Mouse (Mus musculus) neural tube, embryonic 12.5 days (tissue): Measurements from ENCODE around the gene Ugt2a2. TPM values are rescaled to one million over a fixed set of nuclear protein-coding genes. Genes with fewer than 3 reads are reported as not detected.
"Not testable (repeated sequence)": the region's sequence is repeated elsewhere in the genome, so short reads cannot be mapped to it uniquely, and the experiment has no call there.

Experiments used
- ATAC-seq: fragments of 200-750 bp; cut with Nextera tagmentation; 2 replicates; pipeline ENCODE4 v1.8.0; 2017; ENCODE audit warnings: low read depth, mild to moderate bottlenecking, moderate TSS enrichment, moderate library complexity; ENCODE audit not compliant: low FRiP score
- H3K27ac ChIP-seq: fragments of 300-500 bp; sonication (generic); 2 replicates; pipeline ENCODE4 v1.5.1; 2016
- H3K27me3 ChIP-seq: fragments of 300-500 bp; sonication (generic); replicated peaks from 2 replicates; pipeline ENCODE4 v1.6.1; 2016; ENCODE audit warnings: mild to moderate bottlenecking
- H3K36me3 ChIP-seq: fragments of 300-500 bp; sonication (generic); 2 replicates; pipeline ENCODE4 v1.6.1; 2016; ENCODE audit warnings: mild to moderate bottlenecking
- H3K4me1 ChIP-seq: fragments of 300-500 bp; sonication (generic); 2 replicates; pipeline ENCODE4 v1.6.1; 2016
- H3K4me2 ChIP-seq: fragments of 300-500 bp; sonication (generic); replicated peaks from 2 replicates; pipeline ENCODE4 v1.6.1; 2016; ENCODE audit warnings: mild to moderate bottlenecking
- H3K4me3 ChIP-seq: fragments of 300-500 bp; sonication (generic); 2 replicates; pipeline ENCODE4 v1.5.1; 2016
- H3K9ac ChIP-seq: fragments of 300-500 bp; sonication (generic); 2 replicates; pipeline ENCODE4 v1.6.1; 2016; ENCODE audit warnings: mild to moderate bottlenecking
- H3K9me3 ChIP-seq: fragments of 300-500 bp; sonication (generic); 2 replicates; pipeline ENCODE4 v1.6.1; 2016; ENCODE audit warnings: mild to moderate bottlenecking
- WGBS: fragments of 180-500 bp; shearing (Covaris S2); methylation state at CpG from one replicate; pipeline ENCODE4 v1.1.7; 2016; 5-methylcytosine and 5-hydroxymethylcytosine counted together
- polyA plus RNA-seq: library from polyadenylated mRNA; unstranded; fragments of >200 nt; fragmentation: Nextera tagmentation; extraction: Ambion mirVana; gene quantifications from 2 replicates; pipeline ENCODE4 v1.2.1, GENCODE M21; 2016

Gene Ugt2a2
- polyA plus RNA-seq: not detected in 2 replicates

DNA sequence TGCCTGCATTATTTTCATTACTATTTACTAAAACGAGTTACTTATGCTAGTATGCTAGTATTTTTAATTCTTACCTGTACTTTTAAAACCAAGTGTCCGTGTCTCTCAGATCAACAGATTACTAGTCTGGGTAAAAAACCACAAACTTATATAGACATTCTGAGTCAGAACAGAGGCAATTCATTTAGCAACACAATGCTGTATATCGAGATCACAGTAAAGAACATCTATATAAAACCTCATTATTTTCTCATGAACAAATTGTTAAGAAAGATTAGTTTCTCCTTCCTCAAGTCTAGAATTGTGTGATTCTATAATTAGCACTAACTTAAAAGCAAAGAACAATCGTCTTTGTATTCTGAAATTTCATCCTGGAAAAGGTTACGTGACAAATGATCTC, at the start of gene Ugt2a2:
Ugt2a2 (minus strand) TSS at position 101 of the 400 bp plus-strand sequence.
- Histone ChIP-seq H3K4me1 (no peaks in the 10 kb centered on the region), H3K9me3 (no peaks in the 10 kb centered on the region), H3K4me3 (no peak within 1 kb of the TSS), H3K4me2 (no peak within 1 kb of the TSS), H3K27ac (no peak within 1 kb of the TSS), H3K27me3 (no peaks in the 10 kb centered on the region), H3K36me3 (no peaks in the 10 kb centered on the region), H3K9ac (no peak within 1 kb of the TSS)
- ATAC-seq: no peak
- WGBS: 86% methylated on average over 5 of the region's 5 CpGs

DNA sequence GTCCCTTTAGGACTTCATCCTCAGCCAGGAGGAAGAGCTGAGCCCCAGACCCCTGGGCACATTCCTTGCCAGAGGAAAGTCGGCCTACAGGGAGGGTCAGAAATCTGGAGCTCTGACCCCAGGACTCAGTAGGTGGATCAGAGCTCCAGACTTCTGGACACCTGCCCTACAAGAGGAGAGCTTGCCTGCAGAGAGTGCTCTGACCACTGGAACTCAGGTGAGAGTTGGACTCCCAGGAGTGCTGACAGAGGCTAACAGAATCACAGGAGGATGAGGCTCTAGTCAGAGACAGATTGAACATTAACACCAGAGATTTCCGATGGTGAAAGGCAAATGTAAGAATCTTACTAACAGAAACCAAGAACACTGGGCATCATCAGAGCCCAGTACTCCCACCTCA, 41.5 kb upstream of the Ugt2a2 start:
- H3K4me1 ChIP-seq, H3K36me3 ChIP-seq, H3K9ac ChIP-seq, ATAC-seq, H3K4me3 ChIP-seq, H3K27ac ChIP-seq, H3K9me3 ChIP-seq, H3K27me3 ChIP-seq, H3K4me2 ChIP-seq: not testable (repeated sequence)
- 87% methylated on average over 2 of the region's 2 CpGs for WGBS

DNA sequence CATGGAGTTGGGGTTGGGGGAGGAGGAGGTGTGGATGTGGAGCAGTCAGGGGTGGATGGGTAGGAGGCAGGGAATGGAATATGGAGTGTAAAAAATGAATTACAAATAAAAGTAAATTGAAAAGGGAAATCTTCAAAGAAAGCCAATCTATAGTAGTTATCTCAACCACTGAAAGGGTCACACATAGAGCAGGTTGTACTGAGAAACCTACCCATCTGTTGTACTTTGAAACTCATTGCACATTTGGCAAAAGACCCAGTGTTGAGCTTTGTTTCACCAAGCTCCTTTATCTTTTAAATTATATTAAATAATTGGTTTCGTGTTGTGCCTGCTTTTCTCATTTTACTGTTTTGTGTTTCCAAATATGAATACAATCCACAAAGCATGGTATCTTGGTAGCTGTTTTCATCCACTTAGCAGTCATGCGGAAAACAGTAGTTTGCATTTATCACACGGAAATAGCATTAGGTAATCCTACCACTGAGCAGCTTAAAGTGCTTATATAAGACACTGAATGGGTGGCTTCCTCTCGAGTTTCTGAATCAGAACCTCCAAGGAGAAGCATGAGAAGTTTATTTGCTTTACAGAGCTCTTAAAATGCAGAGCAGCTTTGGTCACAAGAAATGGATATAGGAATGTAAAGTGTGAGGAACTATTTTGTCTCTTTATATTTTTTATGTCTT, 23.9 kb upstream of the Ugt2a2 start:
- Histone ChIP-seq H3K27me3 (no peaks in the 10 kb centered on the region), H3K4me1 (no peaks in the 10 kb centered on the region), H3K4me3 (no peak overlapping the region), H3K9me3 (no peaks in the 10 kb centered on the region), H3K36me3 (no peaks in the 10 kb centered on the region), H3K9ac (no peak overlapping the region), H3K4me2 (no peak overlapping the region), H3K27ac (no peak overlapping the region)
- no peak for ATAC-seq
- WGBS: 67% methylated on average over 4 of the region's 4 CpGs

DNA sequence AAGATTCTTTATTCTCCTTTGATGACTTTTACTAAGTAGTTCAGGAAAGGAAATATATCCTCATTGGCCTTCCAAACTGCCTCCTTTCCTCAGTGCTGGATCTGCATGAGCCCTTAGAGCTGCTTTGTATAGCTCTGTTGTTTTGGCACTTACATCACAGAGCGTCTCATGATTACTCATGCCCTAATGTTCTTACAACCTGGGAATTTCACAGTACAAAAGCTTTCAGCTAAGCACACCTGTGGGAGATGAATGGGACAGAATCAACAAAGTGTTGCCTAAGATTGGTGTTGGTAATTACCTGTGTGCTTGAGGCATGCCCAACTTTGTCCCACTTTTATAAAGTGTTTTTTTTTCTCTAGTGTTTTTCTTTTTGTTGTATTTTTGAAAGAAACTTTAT, 20.6 kb upstream of the Ugt2a2 start:
- Histone ChIP-seq H3K27me3 (no peaks in the 10 kb centered on the region), H3K4me3 (no peak overlapping the region), H3K4me1 (no peaks in the 10 kb centered on the region), H3K9ac (no peak overlapping the region), H3K27ac (no peak overlapping the region), H3K4me2 (no peak overlapping the region), H3K9me3 (no peaks in the 10 kb centered on the region), H3K36me3 (no peaks in the 10 kb centered on the region)
- WGBS: 66% methylated on average over 1 of the region's 1 CpGs
- ATAC-seq: no peak

DNA sequence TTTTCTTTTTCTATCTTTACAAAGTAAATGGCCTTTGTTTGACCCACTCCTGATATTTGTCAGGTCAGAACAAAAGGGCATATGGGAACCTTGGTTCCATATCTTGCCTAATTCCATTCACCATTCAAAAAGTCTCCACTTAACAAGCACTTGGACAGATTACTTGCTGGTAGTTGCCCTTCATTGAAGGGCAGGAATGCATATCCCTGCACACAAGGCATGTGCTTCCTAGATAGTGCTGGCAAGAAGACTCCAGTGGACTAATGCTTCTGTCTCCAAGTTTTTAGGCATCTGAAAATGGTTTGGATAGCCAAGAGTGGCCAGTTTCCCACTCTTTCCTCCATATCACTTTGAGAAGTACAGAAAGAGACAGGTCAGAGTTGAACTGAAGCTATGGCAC, 17.3 kb upstream of the Ugt2a2 start:
- no peak for ATAC-seq
- Histone ChIP-seq H3K4me1 (no peaks in the 10 kb centered on the region), H3K27ac (no peak overlapping the region), H3K4me2 (no peak overlapping the region), H3K9ac (no peak overlapping the region), H3K9me3 (no peaks in the 10 kb centered on the region), H3K4me3 (no peak overlapping the region), H3K36me3 (no peaks in the 10 kb centered on the region), H3K27me3 (no peaks in the 10 kb centered on the region)

DNA sequence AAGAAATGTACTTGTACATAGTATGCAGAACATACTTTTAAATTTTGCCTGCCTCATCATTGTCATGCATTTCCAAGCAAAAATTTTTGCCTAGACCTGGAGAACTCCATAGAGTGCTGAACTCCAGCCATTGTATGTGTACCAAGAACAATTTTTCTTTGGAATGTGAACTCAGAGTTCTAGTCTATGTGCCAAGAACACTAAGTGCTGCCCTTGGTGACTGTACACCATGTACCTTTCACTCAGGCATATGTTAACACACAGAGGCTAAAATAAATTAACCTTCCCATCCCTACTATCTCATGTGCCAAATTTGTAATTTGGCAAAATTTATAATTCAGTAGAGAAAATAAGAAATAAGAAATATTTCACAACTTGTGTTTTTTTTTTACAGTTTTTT, 16.9 kb upstream of the Ugt2a2 start:
- Histone ChIP-seq H3K27me3 (no peaks in the 10 kb centered on the region), H3K9me3 (no peaks in the 10 kb centered on the region), H3K4me3 (no peak overlapping the region), H3K9ac (no peak overlapping the region), H3K4me2 (no peak overlapping the region), H3K4me1 (no peaks in the 10 kb centered on the region), H3K27ac (no peak overlapping the region), H3K36me3 (no peaks in the 10 kb centered on the region)
- ATAC-seq: no peak

DNA sequence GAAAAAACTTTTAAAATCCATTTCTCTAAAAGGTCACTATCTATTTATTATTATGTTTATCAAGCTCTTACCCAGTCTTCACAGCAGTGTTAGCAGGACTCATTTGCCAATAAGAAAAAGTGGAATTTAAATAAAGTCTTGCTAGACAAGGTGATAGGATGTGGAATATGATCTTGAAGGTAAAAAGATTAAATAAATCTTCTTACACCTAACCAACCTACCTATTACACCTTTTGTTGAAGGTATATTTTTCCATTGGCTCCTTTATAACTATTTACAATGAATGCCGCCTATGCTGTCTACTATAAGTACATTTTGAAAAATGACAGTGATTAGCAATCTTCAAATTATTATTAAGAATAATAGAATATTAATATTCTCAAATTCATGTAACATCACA, 8.7 kb upstream of the Ugt2a2 start, which contains the start of gene Ugt2a1:
Ugt2a1 (minus strand) TSS at position 101 of the 400 bp plus-strand sequence.
- Histone ChIP-seq H3K9ac (no peak within 1 kb of the TSS), H3K4me3 (no peak within 1 kb of the TSS), H3K36me3 (no peaks in the 10 kb centered on the region), H3K4me1 (no peaks in the 10 kb centered on the region), H3K4me2 (no peak within 1 kb of the TSS), H3K27ac (no peak within 1 kb of the TSS), H3K9me3 (no peaks in the 10 kb centered on the region), H3K27me3 (no peaks in the 10 kb centered on the region)
- no peak for ATAC-seq
- 90% methylated on average over 1 of the region's 1 CpGs for WGBS

DNA sequence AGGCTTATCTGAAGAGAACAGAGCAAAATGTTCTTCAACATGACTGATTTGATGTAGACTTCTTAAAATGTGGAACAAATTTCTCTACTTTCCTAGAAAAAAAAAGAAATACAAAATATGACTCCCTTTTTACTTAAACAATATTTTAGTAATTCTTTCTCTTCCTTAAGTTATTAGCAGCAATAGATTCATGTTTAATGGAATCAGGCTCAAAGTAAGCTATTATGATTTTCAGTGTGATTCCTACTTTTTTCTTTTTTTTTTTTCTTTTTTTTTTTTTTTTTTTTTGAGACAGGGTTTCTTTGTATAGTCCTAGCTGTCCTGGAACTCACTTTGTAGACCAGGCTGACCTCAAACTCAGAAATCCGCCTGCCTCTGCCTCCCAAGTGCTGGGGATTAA, 4.6 kb upstream of the Ugt2a2 start, which contains the start of gene Gm43638:
Gm43638 (minus strand) TSS at position 101 of the 400 bp plus-strand sequence.
- H3K27ac ChIP-seq, H3K9me3 ChIP-seq, H3K4me3 ChIP-seq, ATAC-seq, H3K36me3 ChIP-seq, H3K4me1 ChIP-seq, H3K9ac ChIP-seq, H3K27me3 ChIP-seq, H3K4me2 ChIP-seq: not testable (repeated sequence)
- 96% methylated on average over 1 of the region's 1 CpGs for WGBS

DNA sequence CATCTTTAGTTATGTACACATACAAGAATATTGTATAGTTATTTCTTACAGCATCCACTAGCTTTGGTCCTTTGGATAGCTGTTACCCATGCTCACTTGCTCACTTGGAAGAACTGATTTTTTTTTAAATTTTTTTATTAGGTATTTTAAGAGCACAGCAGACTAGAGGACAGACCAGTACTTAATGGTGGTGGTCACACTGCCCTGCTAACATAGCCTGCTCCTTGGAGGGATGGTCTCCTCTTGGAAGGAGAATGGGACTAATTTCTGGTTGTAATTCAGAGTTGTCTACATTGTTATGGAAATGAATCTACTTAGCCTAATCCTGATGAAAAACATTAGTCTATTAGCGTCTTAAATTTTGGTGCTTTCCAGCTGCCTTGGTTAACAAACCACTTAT, 23.2 kb downstream of the Ugt2a2 start:
- H3K27me3 ChIP-seq: no peaks in the 10 kb centered on the region
- 28% methylated on average over 1 of the region's 1 CpGs for WGBS
- H3K9me3 ChIP-seq: no peaks in the 10 kb centered on the region
- H3K4me2 ChIP-seq: no peak overlapping the region
- H3K36me3 ChIP-seq: no peaks in the 10 kb centered on the region
- no peak for ATAC-seq
- no peak overlapping the region for H3K4me3 ChIP-seq
- no peak overlapping the region for H3K9ac ChIP-seq
- no peak overlapping the region for H3K27ac ChIP-seq
- no peaks in the 10 kb centered on the region for H3K4me1 ChIP-seq

DNA sequence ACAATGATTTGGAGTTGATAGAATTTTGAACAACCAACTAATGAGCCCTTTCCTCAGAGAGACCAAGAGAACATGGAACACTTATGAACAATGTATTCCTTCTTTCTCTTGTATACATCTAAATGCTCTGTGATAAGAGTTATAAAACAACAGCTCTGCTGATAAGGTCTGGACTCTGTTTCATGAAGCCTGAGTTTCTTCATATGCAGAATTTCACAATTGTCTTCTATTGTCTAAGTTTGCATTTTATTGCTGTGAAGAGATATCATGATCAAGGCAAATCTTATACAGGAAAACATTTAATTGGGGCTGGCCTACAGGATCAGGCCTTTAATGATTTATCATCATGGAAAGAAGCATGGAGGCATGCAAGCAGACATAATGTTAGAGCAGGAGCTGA, 24.4 kb downstream of the Ugt2a2 start:
- H3K27ac ChIP-seq: no peak overlapping the region
- H3K4me2 ChIP-seq: no peak overlapping the region
- no peaks in the 10 kb centered on the region for H3K9me3 ChIP-seq
- ATAC-seq: no peak
- no peaks in the 10 kb centered on the region for H3K36me3 ChIP-seq
- H3K9ac ChIP-seq: no peak overlapping the region
- H3K4me3 ChIP-seq: no peak overlapping the region
- no peaks in the 10 kb centered on the region for H3K27me3 ChIP-seq
- no peaks in the 10 kb centered on the region for H3K4me1 ChIP-seq

DNA sequence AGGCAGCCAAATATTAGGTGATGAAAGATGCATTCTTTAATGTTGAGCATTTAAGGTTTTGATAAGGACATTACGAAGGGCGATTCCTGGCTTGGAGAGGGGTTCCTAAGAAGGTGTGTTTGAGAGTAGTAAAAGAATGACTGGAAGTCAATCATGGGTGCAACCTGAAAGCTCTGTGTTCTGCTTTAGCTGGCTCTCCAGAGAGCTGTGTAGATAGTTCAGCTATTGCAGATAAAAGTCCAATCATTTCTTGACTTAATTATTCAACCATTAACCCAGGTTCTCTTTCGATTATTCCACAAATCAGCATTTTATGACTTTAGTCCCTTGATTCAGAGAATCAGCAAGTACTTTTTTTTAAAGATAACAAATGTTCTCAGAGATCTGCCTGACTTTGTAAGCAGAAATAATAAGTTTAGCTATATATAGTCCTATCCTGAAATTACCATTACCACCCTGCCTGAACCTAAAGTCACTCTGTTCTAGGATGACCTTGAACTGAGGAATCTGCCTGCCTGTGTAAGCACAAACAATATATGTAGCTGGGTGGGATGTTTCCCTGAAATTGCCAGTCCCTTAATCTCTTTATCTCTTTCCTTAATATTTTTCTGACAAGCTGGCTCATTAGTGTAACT, 25.7 kb downstream of the Ugt2a2 start:
- Histone ChIP-seq H3K4me2 (no peak overlapping the region), H3K27me3 (no peaks in the 10 kb centered on the region), H3K27ac (no peak overlapping the region), H3K9me3 (no peaks in the 10 kb centered on the region), H3K36me3 (no peaks in the 10 kb centered on the region), H3K4me3 (no peak overlapping the region), H3K9ac (no peak overlapping the region), H3K4me1 (no peaks in the 10 kb centered on the region)
- no peak for ATAC-seq
- WGBS: 90% methylated on average over 3 of the region's 3 CpGs

DNA sequence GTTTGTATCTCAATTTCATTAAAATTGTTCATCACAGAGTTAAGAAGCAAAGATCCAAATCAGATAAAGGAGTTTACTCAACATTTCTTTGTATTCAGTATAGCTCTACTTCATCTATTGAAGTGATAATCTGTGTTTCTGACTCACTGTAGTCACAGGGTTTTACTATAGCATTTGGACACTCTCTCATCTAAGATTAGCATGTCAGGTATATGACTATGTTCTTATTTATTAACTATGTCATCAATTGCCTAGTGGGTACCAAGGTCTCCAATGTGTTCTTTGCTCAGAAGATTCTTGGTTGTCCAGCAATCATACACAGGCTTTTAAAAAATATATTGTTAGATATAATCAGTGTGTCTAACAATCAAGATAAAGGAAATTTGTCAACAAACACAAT, 26.5 kb downstream of the Ugt2a2 start:
- H3K4me1 ChIP-seq: no peaks in the 10 kb centered on the region
- no peak for ATAC-seq
- H3K9ac ChIP-seq: no peak overlapping the region

DNA sequence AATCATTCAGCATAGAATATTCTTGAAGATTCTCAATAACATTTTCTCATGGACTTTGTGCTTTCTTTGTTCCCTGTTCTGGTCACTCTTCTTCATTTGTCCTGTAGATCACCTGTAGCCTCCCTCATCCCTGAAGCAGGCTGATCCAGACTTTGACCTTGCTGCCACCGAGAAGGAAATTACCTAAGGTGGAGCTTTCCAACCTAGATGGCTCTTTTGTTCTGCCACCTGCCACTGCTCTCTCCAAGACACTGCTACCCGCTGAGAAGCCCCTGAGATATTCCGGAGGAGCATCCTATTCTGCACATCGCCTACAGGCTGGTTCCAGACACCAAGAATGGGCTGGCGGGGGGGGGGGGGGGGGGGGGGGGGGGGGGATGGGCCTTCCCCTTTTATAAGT, 29.5 kb downstream of the Ugt2a2 start:
- 64% methylated on average over 4 of the region's 5 CpGs for WGBS
- not testable (repeated sequence) for H3K27me3 ChIP-seq, H3K4me1 ChIP-seq, H3K36me3 ChIP-seq, H3K9ac ChIP-seq, ATAC-seq, H3K4me2 ChIP-seq, H3K4me3 ChIP-seq, H3K9me3 ChIP-seq, H3K27ac ChIP-seq

More for the DNA sequence above, 26.5 kb downstream of the Ugt2a2 start:
- H3K27ac ChIP-seq: no peak overlapping the region
- no peak overlapping the region for H3K4me3 ChIP-seq
- no peak overlapping the region for H3K4me2 ChIP-seq
- H3K9me3 ChIP-seq: no peaks in the 10 kb centered on the region
- no peaks in the 10 kb centered on the region for H3K36me3 ChIP-seq
- no peaks in the 10 kb centered on the region for H3K27me3 ChIP-seq
